Mouse (Mus musculus) bone marrow, adult 2 months (tissue): ENCODE data around the gene Diras1. TPM values are rescaled to one million over a fixed set of nuclear protein-coding genes. Genes with fewer than 3 reads are reported as not detected.
A peak's percentile ranks its signal among the peaks of the same experiment; 100 is the strongest.
"Not testable (repeated sequence)": the region's sequence is repeated elsewhere in the genome, so short reads cannot be mapped to it uniquely, and the experiment has no call there.

Experiments
- H3K27ac ChIP-seq: fragments of 200-500 bp; 2 replicates; pipeline ENCODE4 v1.5.1; 2012; ENCODE audit warnings: low read depth, mild to moderate bottlenecking, control low read depth, inconsistent platforms, low read length; ENCODE audit not compliant: control insufficient read depth, poor library complexity, insufficient read depth
- H3K4me1 ChIP-seq: fragments of 200-500 bp; 2 replicates; pipeline ENCODE4 v1.6.1; 2011; ENCODE audit warnings: low read length; ENCODE audit not compliant: control insufficient read depth, insufficient read depth
- H3K4me3 ChIP-seq: fragments of 200-500 bp; replicated peaks from 2 replicates; pipeline ENCODE3; 2011; ENCODE audit warnings: mild to moderate bottlenecking, low read depth, low read length, control low read depth; ENCODE audit not compliant: control insufficient read depth
- CTCF ChIP-seq: fragments of 200-500 bp; IDR thresholded peaks from 2 replicates; pipeline ENCODE4 v1.5.1; 2011; ENCODE audit warnings: low read length, control low read depth; ENCODE audit not compliant: control insufficient read depth, insufficient read depth
- POLR2A ChIP-seq: fragments of 200-500 bp; IDR thresholded peaks from 2 replicates; pipeline ENCODE4 v1.6.1; 2011; ENCODE audit warnings: low read depth, mild to moderate bottlenecking, control low read depth, low read length, borderline replicate concordance; ENCODE audit not compliant: control insufficient read depth
- WGBS: fragments of 180-500 bp; shearing (Covaris S2); methylation state at CpG from one replicate; pipeline ENCODE4 v1.1.7; 2018; 5-methylcytosine and 5-hydroxymethylcytosine counted together
- polyA plus RNA-seq: library from polyadenylated mRNA; stranded (reverse); fragments of >200 nt; gene quantifications from 2 replicates; pipeline ENCODE4 v1.2.4, GENCODE M21; 2011; ENCODE audit warnings: low replicate concordance; ENCODE audit not compliant: missing spikeins, insufficient read depth, insufficient read length

Gene Diras1
- polyA plus RNA-seq: not detected in 2 replicates

- no peaks in the 10 kb centered on the region for H3K4me1 ChIP-seq
- WGBS: 49% methylated on average over 12 of the region's 12 CpGs
- no peak within 1 kb of the TSS for H3K27ac ChIP-seq
- TF ChIP-seq CTCF (no peak), POLR2A (no peak)
- H3K4me3 ChIP-seq: no peak within 1 kb of the TSS
These were observed at the start of gene Diras1 for GRCm38 (mm10) chr10:81025639-81026275. Diras1 (minus strand) TSS chr10:81025662.

- H3K4me1 ChIP-seq: peaks cover 6% of the 10 kb centered on the region; the same call in 1 of the 2 replicates
- no peak overlapping the region for H3K27ac ChIP-seq
- 68% methylated on average over 7 of the region's 7 CpGs for WGBS
- H3K4me3 ChIP-seq: no peak overlapping the region
- TF ChIP-seq POLR2A (no peak), CTCF (peak; percentile 60)
These were observed 48.0 kb upstream of the Diras1 start for GRCm38 (mm10) chr10:81073464-81073863.

GRCm38 (mm10) chr10:81072290-81072689 lies 46.8 kb upstream of the Diras1 start:
- WGBS: 91% methylated on average over 8 of the region's 8 CpGs
- TF ChIP-seq POLR2A (no peak), CTCF (no peak)
- Histone ChIP-seq H3K4me3 (no peak overlapping the region), H3K27ac (no peak overlapping the region), H3K4me1 (peaks cover 6% of the 10 kb centered on the region; the same call in 1 of the 2 replicates)

DNA sequence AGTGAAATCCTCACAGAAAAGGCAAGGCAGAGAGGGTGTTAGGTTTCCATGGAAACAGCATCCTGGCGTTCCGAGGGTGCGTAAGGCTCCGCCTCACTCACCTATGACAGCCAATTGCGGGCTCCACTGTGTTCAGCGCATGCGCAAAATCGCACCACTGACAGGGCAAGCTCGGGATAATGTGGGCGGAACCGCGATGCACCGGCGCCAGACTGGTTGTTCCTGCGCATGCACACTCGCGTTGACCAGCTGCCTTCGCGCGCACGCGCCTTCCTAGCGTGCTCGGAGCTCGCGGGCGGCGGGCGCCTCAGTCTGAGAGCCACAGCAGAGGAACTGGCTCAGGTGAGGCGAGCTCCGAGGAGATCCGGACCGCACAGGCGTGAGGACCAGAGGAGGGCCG lies 44.4 kb upstream of the Diras1 start, which contains the start of gene Thop1:
Gene Thop1 (plus strand): TSS at position 200 of the 400 bp plus-strand sequence.
- Histone ChIP-seq H3K4me1 (peaks cover 3% of the 10 kb centered on the region; the same call in 1 of the 2 replicates), H3K4me3 (peak within 1 kb of the TSS; percentile 45), H3K27ac (peak within 1 kb of the TSS; percentile 27; the same call in 1 of the 2 replicates)
- WGBS: 0% methylated on average over 35 of the region's 35 CpGs
- TF ChIP-seq CTCF (no peak), POLR2A (peak; percentile 81; the same call in 1 of the 2 replicates)

DNA sequence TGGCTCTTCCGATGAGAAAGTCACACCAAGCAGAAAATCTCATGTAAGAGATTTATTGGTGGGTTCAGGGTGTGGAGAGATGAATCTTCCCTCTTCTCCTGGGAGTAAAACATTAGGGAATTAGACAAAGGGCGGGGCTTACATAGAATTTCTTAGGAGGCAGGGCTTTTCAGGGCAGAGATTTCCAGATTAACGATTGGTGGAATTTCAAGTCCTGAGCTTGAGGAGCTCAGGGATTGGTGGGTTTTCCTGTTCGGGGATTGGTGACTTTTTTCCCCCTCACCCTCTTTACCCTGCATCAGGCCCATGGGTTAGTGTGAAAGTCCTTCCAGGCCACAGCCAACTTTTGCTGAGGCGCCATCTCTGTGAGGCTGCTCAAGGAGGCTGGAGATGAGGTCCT lies 43.2 kb upstream of the Diras1 start:
- no peak for TF ChIP-seq POLR2A
- no peak for TF ChIP-seq CTCF
- no peak overlapping the region for H3K27ac ChIP-seq
- H3K4me3 ChIP-seq: no peak overlapping the region
- H3K4me1 ChIP-seq: peaks cover 3% of the 10 kb centered on the region; the same call in 1 of the 2 replicates
- 77% methylated on average over 5 of the region's 5 CpGs for WGBS

- not testable (repeated sequence) for H3K4me3 ChIP-seq, H3K4me1 ChIP-seq, H3K27ac ChIP-seq
- WGBS: 81% methylated on average over 8 of the region's 8 CpGs
These were observed 39.1 kb upstream of the Diras1 start for GRCm38 (mm10) chr10:81064519-81064918.

DNA sequence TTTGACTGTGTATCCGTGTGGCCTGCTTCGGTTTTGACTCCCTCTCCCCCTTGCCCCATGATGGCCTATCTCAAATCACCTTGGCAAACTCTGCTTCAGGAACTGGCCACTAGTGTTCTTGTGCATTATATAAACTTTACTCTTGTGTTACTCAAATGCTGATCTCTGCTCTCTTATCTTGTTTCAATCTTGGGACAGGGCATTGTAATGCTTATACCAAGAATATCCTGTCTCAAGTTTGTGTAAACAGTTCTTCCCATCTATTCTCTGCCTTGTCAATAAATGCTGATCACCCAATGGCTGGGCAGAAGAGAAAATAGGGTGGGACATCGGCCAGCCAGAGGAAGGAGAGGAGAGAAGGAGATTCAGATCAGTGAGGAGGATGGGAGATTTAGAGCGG lies 37.2 kb upstream of the Diras1 start:
- WGBS: 59% methylated on average over 4 of the region's 4 CpGs
- TF ChIP-seq POLR2A (no peak), CTCF (no peak)
- Histone ChIP-seq H3K4me3 (no peak overlapping the region), H3K4me1 (peaks cover 1% of the 10 kb centered on the region; the same call in 1 of the 2 replicates), H3K27ac (no peak overlapping the region)

- H3K27ac ChIP-seq: peak within 1 kb of the TSS; percentile 68
These were observed 34.4 kb upstream of the Diras1 start, which contains the start of gene Sgta for GRCm38 (mm10) chr10:81059603-81060543. Sgta (minus strand) TSS chr10:81060181.

More at GRCm38 (mm10) chr10:81059603-81060543, 34.4 kb upstream of the Diras1 start, which contains the start of gene Sgta:
- TF ChIP-seq CTCF: no peak
- TF ChIP-seq POLR2A: no peak; the same call in 1 of the 2 replicates
- Histone ChIP-seq H3K4me1 (peaks cover 1% of the 10 kb centered on the region; the same call in 1 of the 2 replicates), H3K4me3 (peak within 1 kb of the TSS; percentile 88)
- WGBS: under 1% methylated on average over 48 of the region's 48 CpGs
